Mouse (Mus musculus): ENCODE data around the gene Ppm1d.

Gene Ppm1d

GRCm38 (mm10) chr11:85329167-85329894, 18.3 kb downstream of the Ppm1d start:
- no peak for DNase-seq (ENCODE audit: low spot score)

- DNase-seq (ENCODE audit: low spot score), result peak; percentile 73
Measured at GRCm38 (mm10) chr11:85334778-85335177, 23.7 kb downstream of the Ppm1d start.

GRCm38 (mm10) chr11:85339173-85339831, 28.3 kb downstream of the Ppm1d start:
- DNase-seq (ENCODE audit: low spot score), result no peak

GRCm38 (mm10) chr11:85340070-85340616, 29.1 kb downstream of the Ppm1d start:
- DNase-seq (ENCODE audit: low spot score), result no peak

- DNase-seq (ENCODE audit: low spot score), result peak; percentile 95
Measured at GRCm38 (mm10) chr11:85352539-85353380, 41.7 kb downstream of the Ppm1d start, which contains the start of gene Bcas3. Bcas3 (plus strand) TSS chr11:85353167.

GRCm38 (mm10) chr11:85353819-85354218, 42.8 kb downstream of the Ppm1d start:
- DNase-seq (ENCODE audit: low spot score), result no peak

GRCm38 (mm10) chr11:85359641-85360040, 48.6 kb downstream of the Ppm1d start:
- no peak for DNase-seq (ENCODE audit: low spot score)

GRCm38 (mm10) chr11:85361621-85362020, 50.6 kb downstream of the Ppm1d start:
- no peak for DNase-seq (ENCODE audit: low spot score)

GRCm38 (mm10) chr11:85366168-85366567, 55.1 kb downstream of the Ppm1d start:
- no peak for DNase-seq (ENCODE audit: low spot score)

GRCm38 (mm10) chr11:85367823-85368222, 56.8 kb downstream of the Ppm1d start:
- no peak for DNase-seq (ENCODE audit: low spot score)

GRCm38 (mm10) chr11:85379091-85379490, 68.0 kb downstream of the Ppm1d start:
- no peak for DNase-seq (ENCODE audit: low spot score)

GRCm38 (mm10) chr11:85380046-85380445, 69.0 kb downstream of the Ppm1d start:
- DNase-seq (ENCODE audit: low spot score), result no peak

GRCm38 (mm10) chr11:85382055-85382454, 71.0 kb downstream of the Ppm1d start:
- peak; percentile 70 for DNase-seq (ENCODE audit: low spot score)

- DNase-seq (ENCODE audit: low spot score), result no peak
Measured at GRCm38 (mm10) chr11:85383975-85384821, 73.2 kb downstream of the Ppm1d start.

GRCm38 (mm10) chr11:85392179-85392863, 81.3 kb downstream of the Ppm1d start:
- DNase-seq (ENCODE audit: low spot score), result no peak

- DNase-seq (ENCODE audit: low spot score), result no peak
Measured at GRCm38 (mm10) chr11:85392864-85393220, 81.8 kb downstream of the Ppm1d start.

GRCm38 (mm10) chr11:85393990-85394389, 82.9 kb downstream of the Ppm1d start:
- no peak for DNase-seq (ENCODE audit: low spot score)

GRCm38 (mm10) chr11:85395361-85395760, 84.3 kb downstream of the Ppm1d start:
- no peak for DNase-seq (ENCODE audit: low spot score)
